Mouse (Mus musculus): Measurements from ENCODE around the gene Rbmxl2. TPM values are rescaled to one million over a fixed set of nuclear protein-coding genes. Genes with fewer than 3 reads are reported as not detected.
A peak's percentile ranks its signal among the peaks of the same experiment; 100 is the strongest.

The Rbmxl2 gene
- not detected for polyA plus RNA-seq (2021)

- DNase-seq (ENCODE audit: low read depth, low spot score): no peak
- no peaks in the 10 kb centered on the region for H3K27me3 ChIP-seq
- no peak for ATAC-seq
- in situ Hi-C loops (cut with MboI; ENCODE audit: low pct_unique_long_range_greater_than_20kb): no loop called here
- CTCF ChIA-PET: no interaction called here
- POLR2A ChIA-PET: no interaction called here
- TF ChIP-seq CTCF (IDR thresholded peaks at IDR 0.05): no peak
These were observed at the start of gene Rbmxl2 for GRCm38 (mm10) chr7:107209204-107209860. Gene Rbmxl2 (plus strand): TSS chr7:107209445.

GRCm38 (mm10) chr7:107166690-107167089 is 42.6 kb upstream of the Rbmxl2 start, which contains the start of gene Nlrp14:
Gene Nlrp14 (plus strand): TSS chr7:107166990.
- in situ Hi-C loops (cut with MboI; ENCODE audit: low pct_unique_long_range_greater_than_20kb): no loop called here
- CTCF ChIA-PET: no interaction called here
- POLR2A ChIA-PET: no interaction called here
- no peak for TF ChIP-seq CTCF (IDR thresholded peaks at IDR 0.05)
- DNase-seq (ENCODE audit: low read depth, low spot score) (no peak), ATAC-seq (no peak)
- H3K27me3 ChIP-seq: no peaks in the 10 kb centered on the region

GRCm38 (mm10) chr7:107180406-107180805 is 28.8 kb upstream of the Rbmxl2 start:
- no peak for ATAC-seq

DNA sequence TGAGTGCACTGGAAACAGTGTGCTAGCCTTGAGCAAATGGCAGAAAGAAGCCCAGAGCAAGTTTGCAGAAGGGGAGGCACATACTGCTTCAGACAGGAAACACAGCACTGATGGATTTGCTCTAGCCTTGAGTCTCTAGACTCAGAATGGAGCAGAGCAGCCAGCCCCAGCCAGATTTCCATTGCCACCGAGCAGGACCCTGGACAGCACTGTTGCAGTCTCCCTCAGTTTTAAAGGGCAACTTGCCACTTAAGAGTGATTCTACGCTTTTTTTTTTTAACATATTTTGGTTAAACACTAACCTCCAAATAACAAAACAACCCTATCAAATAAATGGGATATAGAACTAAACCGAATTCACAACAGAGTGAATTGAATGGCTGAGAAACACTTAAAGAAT is 7.4 kb upstream of the Rbmxl2 start:
- in situ Hi-C loops (cut with MboI; ENCODE audit: low pct_unique_long_range_greater_than_20kb): no loop called here
- POLR2A ChIA-PET: no interaction called here
- CTCF ChIA-PET: no interaction called here
- no peak for ATAC-seq
- DNase-seq (ENCODE audit: low read depth, low spot score): no peak
- H3K27me3 ChIP-seq: no peaks in the 10 kb centered on the region
- no peak for TF ChIP-seq CTCF (IDR thresholded peaks at IDR 0.05)

More at GRCm38 (mm10) chr7:107180406-107180805, 28.8 kb upstream of the Rbmxl2 start:
- H3K27me3 ChIP-seq: no peaks in the 10 kb centered on the region
- CTCF ChIA-PET: no interaction called here
- POLR2A ChIA-PET: no interaction called here
- DNase-seq (ENCODE audit: low read depth, low spot score): no peak
- in situ Hi-C loops (cut with MboI; ENCODE audit: low pct_unique_long_range_greater_than_20kb): no loop called here
- no peak for TF ChIP-seq CTCF (IDR thresholded peaks at IDR 0.05)

- CTCF ChIA-PET: no interaction called here
- in situ Hi-C loops (cut with MboI; ENCODE audit: low pct_unique_long_range_greater_than_20kb): no loop called here
- no peak for ATAC-seq
- POLR2A ChIA-PET: no interaction called here
- no peak for TF ChIP-seq CTCF (IDR thresholded peaks at IDR 0.05)
- no peaks in the 10 kb centered on the region for H3K27me3 ChIP-seq
- no peak for DNase-seq (ENCODE audit: low read depth, low spot score)
These were observed 1.4 kb upstream of the Rbmxl2 start for GRCm38 (mm10) chr7:107207843-107208242.

GRCm38 (mm10) chr7:107210126-107210576 is 906 bp downstream of the Rbmxl2 start:
- CTCF ChIA-PET: no interaction called here
- ATAC-seq (no peak), DNase-seq (ENCODE audit: low read depth, low spot score) (no peak)
- POLR2A ChIA-PET: no interaction called here
- TF ChIP-seq CTCF (IDR thresholded peaks at IDR 0.05): no peak
- H3K27me3 ChIP-seq: no peaks in the 10 kb centered on the region
- in situ Hi-C loops (cut with MboI; ENCODE audit: low pct_unique_long_range_greater_than_20kb): no loop called here

DNA sequence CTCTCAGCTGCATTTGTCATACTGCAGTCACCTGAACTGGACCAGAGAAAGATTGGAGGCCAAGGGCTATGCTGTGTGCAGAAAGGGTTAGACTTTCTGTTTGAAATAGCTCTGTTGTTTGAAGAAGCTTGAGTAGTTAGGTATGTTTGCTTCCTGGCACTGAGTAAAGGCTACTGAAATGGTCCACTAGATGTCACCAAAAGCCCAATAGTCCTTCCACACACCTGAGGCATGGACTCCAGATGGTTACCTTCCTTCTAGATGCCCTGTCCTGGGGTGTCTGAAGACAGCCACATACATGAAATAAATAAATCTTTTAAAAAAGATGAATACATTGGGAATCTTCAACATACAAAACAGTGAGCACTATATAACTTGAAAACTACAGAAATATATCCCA is 6.5 kb downstream of the Rbmxl2 start:
- in situ Hi-C loops (cut with MboI; ENCODE audit: low pct_unique_long_range_greater_than_20kb): no loop called here
- ATAC-seq: no peak
- POLR2A ChIA-PET: no interaction called here
- H3K27me3 ChIP-seq: no peaks in the 10 kb centered on the region
- CTCF ChIA-PET: interaction anchor here (1.2 kb wide), 1 partner anchor 533 kb away, joined by 3 read pairs; no protein-coding TSS in a partner anchor
- no peak for DNase-seq (ENCODE audit: low read depth, low spot score)
- TF ChIP-seq CTCF (IDR thresholded peaks at IDR 0.05): no peak

- CTCF ChIA-PET: no interaction called here
- no peaks in the 10 kb centered on the region for H3K27me3 ChIP-seq
- DNase-seq (ENCODE audit: low read depth, low spot score) (no peak), ATAC-seq (no peak)
- POLR2A ChIA-PET: no interaction called here
- in situ Hi-C loops (cut with MboI; ENCODE audit: low pct_unique_long_range_greater_than_20kb): no loop called here
- TF ChIP-seq CTCF (IDR thresholded peaks at IDR 0.05): peak; percentile 20
These were observed 7.6 kb downstream of the Rbmxl2 start for GRCm38 (mm10) chr7:107216845-107217244.

DNA sequence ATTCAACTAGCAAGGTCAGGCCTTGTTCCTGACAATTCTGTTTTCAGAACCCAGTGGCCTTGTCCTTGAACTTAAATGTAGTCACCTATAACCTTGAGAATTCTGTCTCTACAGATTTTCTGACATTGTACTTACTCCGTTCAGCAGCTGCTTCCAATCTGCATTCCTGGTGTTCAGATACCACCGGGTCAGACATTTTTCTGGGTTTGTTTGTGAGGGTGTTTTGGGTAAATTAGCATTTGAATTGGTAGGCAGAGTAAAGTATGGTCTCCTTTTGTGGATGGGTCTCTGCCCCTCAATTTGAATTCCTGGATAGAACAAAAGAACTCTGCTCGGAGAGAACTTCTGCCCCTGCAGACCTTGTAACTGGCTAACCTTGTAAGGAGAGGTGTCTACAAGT is 27.6 kb downstream of the Rbmxl2 start:
- POLR2A ChIA-PET: no interaction called here
- ATAC-seq (no peak), DNase-seq (ENCODE audit: low read depth, low spot score) (no peak)
- peaks cover 3% of the 10 kb centered on the region for H3K27me3 ChIP-seq
- in situ Hi-C loops (cut with MboI; ENCODE audit: low pct_unique_long_range_greater_than_20kb): no loop called here
- CTCF ChIA-PET: no interaction called here
- no peak for TF ChIP-seq CTCF (IDR thresholded peaks at IDR 0.05)

DNA sequence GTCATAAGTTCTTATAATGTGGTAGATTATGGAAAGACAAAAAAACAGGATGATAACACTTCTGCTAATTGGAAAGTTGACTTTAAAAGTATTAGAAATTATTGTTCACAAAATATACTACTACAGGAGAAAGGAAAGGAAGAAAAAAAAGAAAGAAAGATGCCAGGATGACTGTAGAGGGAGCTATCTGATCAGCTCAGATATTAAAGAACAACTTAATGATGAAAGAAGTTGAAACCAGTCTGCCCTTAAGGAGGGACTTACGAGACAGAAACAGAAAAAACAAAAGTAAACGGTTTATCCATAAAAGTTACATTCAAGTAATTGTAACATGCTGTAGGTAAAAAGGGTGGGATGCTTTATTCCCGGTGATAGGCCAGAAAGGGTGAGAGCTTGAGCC is 28.3 kb downstream of the Rbmxl2 start:
- ChIA-PET POLR2A (no interaction called here), CTCF (no interaction called here)
- in situ Hi-C loops (cut with MboI; ENCODE audit: low pct_unique_long_range_greater_than_20kb): no loop called here
- ATAC-seq (no peak), DNase-seq (ENCODE audit: low read depth, low spot score) (no peak)
- no peak for TF ChIP-seq CTCF (IDR thresholded peaks at IDR 0.05)
- H3K27me3 ChIP-seq: peaks cover 3% of the 10 kb centered on the region

DNA sequence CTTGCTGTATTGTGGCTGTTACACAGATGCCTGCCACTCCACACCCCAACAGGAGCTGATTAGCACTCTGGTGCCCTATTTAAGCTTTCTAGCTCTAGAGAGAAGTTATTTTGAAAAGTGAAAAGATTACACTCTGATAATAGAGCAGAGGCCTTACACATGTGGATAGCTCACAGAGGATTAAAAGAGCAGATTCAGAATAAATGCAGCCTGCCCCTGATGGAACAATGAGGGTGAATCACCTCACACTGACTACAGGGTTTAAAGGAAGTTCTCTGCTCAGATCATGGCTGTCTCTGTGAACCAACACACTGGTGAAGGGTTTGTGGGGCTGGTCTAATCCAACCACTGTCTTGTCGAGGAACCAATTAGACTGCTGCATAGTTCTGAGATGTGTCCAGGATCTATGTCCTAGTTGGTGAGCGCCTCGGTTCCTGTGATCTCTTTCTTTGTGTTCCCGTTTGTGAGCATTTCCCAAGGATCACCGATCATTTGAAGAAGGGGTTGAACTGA is 32.2 kb downstream of the Rbmxl2 start:
- ChIA-PET CTCF (interaction anchor here (1.3 to 1.5 kb wide), 2 partner anchors 8 to 16 kb away, joined by 3 read pairs; no protein-coding TSS in a partner anchor), POLR2A (no interaction called here)
- in situ Hi-C loops (cut with MboI; ENCODE audit: low pct_unique_long_range_greater_than_20kb): no loop called here
- ATAC-seq (no peak), DNase-seq (ENCODE audit: low read depth, low spot score) (no peak)
- peaks cover 3% of the 10 kb centered on the region for H3K27me3 ChIP-seq
- no peak for TF ChIP-seq CTCF (IDR thresholded peaks at IDR 0.05)
